Mouse (Mus musculus) G1E (cell line): ENCODE data around the gene Cytl1.

ENCODE experiments used
- CTCF ChIP-seq: IDR thresholded peaks from 2 replicates; pipeline ENCODE4 v1.5.1; 2012; ENCODE audit warnings: low read depth, low read length, inconsistent platforms, mixed read lengths
- GATA2 ChIP-seq: IDR thresholded peaks from 2 replicates; pipeline ENCODE4 v1.6.1; 2012; ENCODE audit warnings: low read depth, low read length, inconsistent platforms, borderline replicate concordance
- POLR2AphosphoS5 ChIP-seq: IDR thresholded peaks from 2 replicates; pipeline ENCODE4 v1.6.1; 2012; ENCODE audit warnings: low read depth, low read length, inconsistent platforms; ENCODE audit not compliant: insufficient replicate concordance

DNA sequence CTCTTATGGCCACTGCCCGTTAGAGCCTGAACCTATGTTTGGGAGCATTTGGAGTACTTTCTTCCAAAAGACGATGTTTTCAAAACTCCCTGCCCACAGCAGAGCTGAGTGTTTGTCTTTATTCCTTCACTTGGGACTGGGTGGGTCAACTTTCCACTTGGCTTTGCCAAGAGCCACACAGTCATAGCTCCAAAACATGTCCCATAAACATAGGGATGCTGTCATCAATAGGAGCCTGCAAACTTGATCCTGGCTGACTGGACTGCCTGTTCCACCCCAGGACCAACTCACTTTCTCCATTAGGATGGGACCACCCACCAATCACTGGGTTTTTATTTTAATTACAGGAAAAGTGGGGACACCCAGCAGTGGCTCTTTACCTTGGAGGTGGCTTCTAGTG, 4.5 kb upstream of the Cytl1 start:
- no peak for TF ChIP-seq GATA2
- TF ChIP-seq CTCF = no peak
- TF ChIP-seq POLR2AphosphoS5 = no peak
